Mouse (Mus musculus) right cerebral cortex, postnatal 25 days (tissue): Measurements from ENCODE around the gene Armc3.

ENCODE experiments used
- DNase-seq: peaks from one replicate; pipeline ENCODE4 v3.0.0; 2022

The Armc3 gene

DNA sequence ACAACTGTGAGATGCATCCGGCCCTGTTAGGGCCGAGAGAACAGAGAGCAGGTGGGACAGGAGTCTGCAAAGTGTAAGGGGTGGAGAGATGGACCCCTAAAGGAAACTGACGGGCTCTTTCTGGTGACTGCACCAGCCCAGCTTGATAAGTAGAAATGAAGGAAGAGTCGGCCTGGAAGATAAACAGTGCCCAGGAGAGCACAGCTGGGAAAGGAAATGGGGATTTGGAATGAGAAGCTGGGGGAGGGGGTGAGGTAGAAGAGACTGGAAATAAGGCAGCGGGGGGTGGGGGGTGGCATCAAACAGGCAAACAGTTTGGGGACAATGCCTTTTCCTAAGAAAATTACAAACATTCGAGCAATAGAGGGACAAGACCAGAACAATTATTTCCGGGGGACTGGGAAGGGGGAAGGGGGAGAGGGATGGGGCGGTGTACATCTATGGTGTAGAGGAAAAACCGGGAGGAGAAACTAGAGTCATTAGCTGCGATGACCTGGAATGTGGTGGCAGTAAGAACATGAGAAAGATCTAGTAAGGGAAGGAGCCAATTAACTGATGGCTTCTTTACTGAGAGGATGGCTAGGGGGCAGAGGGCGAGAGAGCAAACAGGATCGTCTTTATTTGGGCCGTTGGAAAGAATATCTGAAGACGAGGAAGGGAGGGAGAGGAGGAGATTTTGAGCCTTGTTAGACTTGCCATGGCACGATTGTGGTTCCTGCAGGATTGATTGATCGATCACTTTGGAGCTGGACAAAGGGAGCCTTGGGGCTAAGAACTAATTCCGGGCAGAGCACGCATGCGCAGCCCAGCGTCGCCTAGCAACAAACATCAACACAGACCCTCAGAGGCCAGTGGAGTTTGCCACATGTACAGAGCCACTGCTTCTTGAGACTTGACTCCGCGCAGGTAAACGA lies at the start of gene Armc3:
Armc3 (plus strand) TSS at position 851 of the 914 bp plus-strand sequence.
- DNase-seq = peak; percentile 33

GRCm38 (mm10) chr2:19152687-19153086 lies 46.4 kb upstream of the Armc3 start:
- no peak for DNase-seq

- DNase-seq = no peak
These were observed 42.9 kb upstream of the Armc3 start for GRCm38 (mm10) chr2:19156176-19156575.

DNA sequence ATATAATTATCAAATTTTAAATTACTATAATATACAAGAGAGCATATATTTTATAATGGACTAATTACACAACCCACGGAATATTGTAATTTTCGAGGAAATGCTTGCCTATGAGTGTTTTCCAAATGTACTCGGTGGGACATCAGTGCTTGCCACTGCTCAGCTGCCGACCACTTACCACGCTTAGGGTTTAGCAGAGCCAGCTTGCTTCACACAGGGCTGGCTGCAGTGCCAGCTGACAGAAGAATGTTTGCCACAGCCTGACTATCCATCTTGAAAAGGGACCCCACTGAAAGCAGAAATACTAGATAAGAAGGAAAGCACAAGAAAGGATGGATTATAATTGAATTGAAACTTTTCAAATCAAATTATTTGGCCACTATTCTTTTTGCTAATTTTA lies 39.6 kb upstream of the Armc3 start:
- DNase-seq = no peak

DNA sequence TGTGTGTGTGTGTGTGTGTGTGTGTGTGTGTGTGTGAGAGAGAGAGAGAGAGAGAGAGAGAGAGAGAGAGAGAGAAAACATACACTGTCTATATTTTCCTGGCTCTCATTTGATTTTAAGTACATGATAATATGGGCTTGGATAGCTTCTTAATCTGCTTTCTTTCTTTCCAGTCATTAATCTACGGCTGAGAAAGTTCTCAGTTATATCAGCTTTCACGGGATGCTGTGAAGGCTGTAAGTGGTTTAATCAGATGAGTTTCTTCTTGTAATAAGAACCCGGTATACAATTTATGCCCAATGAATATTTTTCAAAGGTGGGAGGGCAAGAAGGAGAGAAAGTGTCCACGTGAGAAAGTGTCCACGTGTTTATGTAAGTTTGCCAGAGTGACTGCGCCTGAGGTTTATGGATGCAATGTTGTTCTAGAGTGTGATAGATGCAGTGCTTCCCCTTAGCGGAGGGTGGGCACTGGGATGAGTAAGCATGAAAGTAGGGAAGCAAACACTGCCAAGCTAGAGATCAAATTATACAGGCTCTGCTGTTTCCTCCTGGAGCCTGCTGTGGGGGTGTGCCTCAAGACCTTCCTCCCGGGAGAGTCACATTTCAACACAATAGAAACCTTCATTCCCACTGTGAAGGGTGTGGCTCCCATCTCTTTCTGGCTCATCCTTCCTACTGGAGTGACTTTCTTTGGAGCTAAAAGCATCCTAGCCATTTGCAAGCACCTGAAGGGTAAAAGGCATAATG lies 38.6 kb upstream of the Armc3 start:
- no peak for DNase-seq

- DNase-seq = no peak
These were observed 34.9 kb upstream of the Armc3 start for GRCm38 (mm10) chr2:19164234-19164633.

GRCm38 (mm10) chr2:19176827-19177236 lies 22.3 kb upstream of the Armc3 start:
- no peak for DNase-seq

- DNase-seq = no peak
These were observed 308 bp downstream of the Armc3 start for GRCm38 (mm10) chr2:19199366-19199853.

DNA sequence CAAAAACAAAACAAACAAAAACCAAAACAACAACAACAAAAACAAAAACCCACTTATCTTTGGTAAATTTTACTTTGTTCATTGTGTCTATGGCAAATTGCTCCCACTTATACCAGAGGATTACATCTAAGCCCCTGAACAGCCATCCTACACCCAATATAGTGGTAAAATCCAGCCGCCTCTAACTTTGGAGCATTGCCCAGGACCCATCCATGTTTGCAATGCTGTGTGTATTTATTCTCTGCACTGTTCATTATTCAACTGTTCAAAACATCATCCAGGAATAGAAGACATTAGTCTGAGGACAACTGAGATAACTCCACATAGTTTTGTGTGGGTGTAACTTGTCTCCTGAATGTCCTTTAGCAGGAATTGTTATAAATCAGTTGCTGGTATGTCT lies 1.0 kb downstream of the Armc3 start:
- DNase-seq = no peak

- no peak for DNase-seq
These were observed 2.6 kb downstream of the Armc3 start for GRCm38 (mm10) chr2:19201682-19202081.

- DNase-seq = no peak
These were observed 35.2 kb downstream of the Armc3 start for GRCm38 (mm10) chr2:19234305-19234704.

- DNase-seq = no peak
These were observed 36.1 kb downstream of the Armc3 start for GRCm38 (mm10) chr2:19235193-19235592.

GRCm38 (mm10) chr2:19235614-19236013 lies 36.5 kb downstream of the Armc3 start:
- no peak for DNase-seq

DNA sequence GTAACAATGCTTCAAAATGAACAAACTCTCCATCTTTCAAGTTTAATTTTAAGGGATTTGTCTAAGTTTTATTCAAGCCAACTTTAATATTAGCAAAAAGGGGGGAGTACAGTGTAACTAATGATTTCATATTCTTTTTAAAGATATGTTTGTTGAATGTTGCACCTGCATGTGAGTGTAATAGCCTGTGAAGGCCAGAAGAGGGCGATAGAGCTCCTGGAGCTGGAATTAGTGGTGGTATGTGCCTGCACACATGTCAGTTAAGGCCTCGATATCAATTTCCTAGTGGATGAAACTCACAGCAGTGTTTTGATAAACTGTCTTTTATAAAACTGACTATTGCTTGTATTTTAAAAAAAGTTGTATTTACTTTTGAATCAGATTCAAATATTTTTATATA lies 39.7 kb downstream of the Armc3 start:
- no peak for DNase-seq

DNA sequence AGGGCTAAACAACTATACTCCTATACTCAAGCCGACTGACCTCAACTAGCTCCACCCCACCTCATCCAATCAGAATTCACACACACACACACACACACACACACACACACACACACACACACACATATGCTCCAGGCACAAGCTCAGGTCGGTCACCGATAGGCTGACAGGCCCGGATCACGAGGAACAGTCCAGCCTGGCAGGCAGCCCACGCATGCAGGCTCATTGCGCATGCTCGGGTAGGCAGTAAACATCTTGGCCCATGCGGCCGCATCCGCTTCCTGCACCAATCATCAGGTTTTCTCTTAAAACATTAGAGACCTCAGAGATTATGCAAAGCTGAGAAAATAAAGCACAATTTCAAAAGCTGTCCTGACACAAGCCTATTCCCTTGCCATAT lies 50.5 kb downstream of the Armc3 start:
- DNase-seq = no peak

DNA sequence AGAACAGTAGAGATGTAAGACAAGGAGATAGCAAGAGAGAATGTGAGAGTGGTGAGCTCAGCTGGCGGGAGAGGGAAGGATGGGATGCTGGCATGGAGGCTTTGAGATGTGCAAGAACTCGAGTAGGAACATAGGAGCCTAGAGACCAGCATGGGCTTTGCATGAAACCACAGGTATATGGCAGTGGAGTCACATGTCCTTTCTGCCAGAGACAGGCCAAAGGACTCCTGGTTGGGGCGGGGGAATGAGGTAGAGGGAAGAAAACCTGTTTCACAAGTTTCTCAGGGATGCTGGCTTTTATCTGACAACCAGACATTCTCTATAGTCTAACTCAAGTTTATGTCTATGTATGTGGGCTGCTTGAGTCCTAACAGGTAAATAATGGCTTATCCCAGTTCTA lies 55.9 kb downstream of the Armc3 start:
- DNase-seq = no peak

- no peak for DNase-seq
These were observed 58.2 kb downstream of the Armc3 start for GRCm38 (mm10) chr2:19257255-19257654.

DNA sequence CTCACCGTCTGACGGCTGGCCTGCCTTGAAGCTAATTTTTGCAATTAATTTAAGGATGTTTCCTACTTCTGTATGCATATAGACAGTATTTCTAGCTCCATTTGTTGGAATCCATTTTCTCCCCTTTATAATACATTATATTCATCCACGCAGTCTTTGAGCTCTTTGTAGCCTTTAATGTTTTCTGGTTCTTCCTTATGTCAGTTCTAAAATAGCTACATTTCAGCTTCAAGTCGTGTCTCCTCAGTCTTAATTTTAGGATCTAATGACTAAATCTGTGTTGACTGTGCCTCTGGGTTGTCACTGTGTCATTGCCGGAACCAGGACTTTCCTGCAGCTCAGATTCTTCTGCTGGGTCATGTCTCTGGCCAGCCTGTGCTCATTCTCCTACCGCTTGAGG lies 61.3 kb downstream of the Armc3 start:
- no peak for DNase-seq

- DNase-seq = no peak
These were observed 64.3 kb downstream of the Armc3 start for GRCm38 (mm10) chr2:19263375-19263774.

- DNase-seq = no peak
These were observed 66.7 kb downstream of the Armc3 start for GRCm38 (mm10) chr2:19265834-19266233.

GRCm38 (mm10) chr2:19267396-19267795 lies 68.3 kb downstream of the Armc3 start:
- no peak for DNase-seq

GRCm38 (mm10) chr2:19269955-19270354 lies 70.9 kb downstream of the Armc3 start:
- no peak for DNase-seq

DNA sequence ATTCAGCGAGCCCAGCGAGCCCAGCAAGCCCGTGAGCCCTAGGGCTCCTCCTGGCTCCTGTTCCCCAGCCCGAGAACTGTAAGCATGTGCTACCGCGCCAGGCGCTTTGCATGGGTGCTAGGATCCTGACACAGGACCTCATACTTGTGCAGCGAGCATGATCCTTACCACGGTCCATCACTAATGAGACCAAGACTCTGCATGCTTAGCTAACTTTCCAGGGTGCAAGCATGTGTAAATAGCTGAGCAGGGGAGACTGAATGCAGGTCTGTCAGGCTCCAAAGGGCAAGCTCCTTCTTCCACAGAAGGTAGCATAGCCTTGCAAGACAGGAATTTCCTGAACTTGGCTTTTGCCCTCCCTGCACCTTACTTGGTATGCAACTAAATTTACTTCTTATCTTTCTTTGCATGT lies 71.6 kb downstream of the Armc3 start:
- DNase-seq = no peak

DNA sequence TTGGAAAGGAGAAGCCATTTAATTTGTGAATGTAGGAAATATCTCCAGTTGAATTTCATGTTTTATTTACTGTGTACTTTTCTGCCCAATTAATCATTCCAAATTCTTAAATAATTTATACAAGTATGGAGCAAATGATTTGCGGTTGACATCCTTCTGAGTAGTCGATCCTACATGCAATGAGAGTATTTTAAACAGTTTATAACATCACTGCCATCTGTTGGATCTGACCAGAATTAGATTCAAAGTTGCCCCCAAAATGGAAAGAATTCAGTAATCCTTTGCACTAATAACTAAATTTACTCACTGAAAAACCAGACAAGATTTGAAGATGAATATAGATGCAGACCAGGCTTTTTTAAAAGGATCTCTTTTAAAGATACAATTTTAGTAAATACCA lies 75.5 kb downstream of the Armc3 start:
- no peak for DNase-seq
